Mouse (Mus musculus) embryo, embryonic 9.5 days (tissue): Measurements from ENCODE around the gene Fat3.

Source experiments
- DNase-seq: peaks from one replicate; pipeline ENCODE4 v3.0.0-alpha.2; 2017; ENCODE audit errors: extremely low spot score

Fat3 gene

GRCm38 (mm10) chr9:15953585-15954337 lies 547.3 kb downstream of the Fat3 start:
- DNase-seq = no peak

GRCm38 (mm10) chr9:15948086-15948485 lies 553.0 kb downstream of the Fat3 start:
- DNase-seq = no peak

GRCm38 (mm10) chr9:15944182-15944581 lies 556.9 kb downstream of the Fat3 start:
- DNase-seq = no peak

GRCm38 (mm10) chr9:15943486-15944153 lies 557.5 kb downstream of the Fat3 start:
- DNase-seq = no peak

- DNase-seq = no peak
These were observed 559.3 kb downstream of the Fat3 start for GRCm38 (mm10) chr9:15941818-15942217.

GRCm38 (mm10) chr9:15940933-15941673 lies 560.0 kb downstream of the Fat3 start:
- DNase-seq = no peak

- DNase-seq = peak; percentile 19
These were observed 561.5 kb downstream of the Fat3 start for GRCm38 (mm10) chr9:15939594-15939993.

- DNase-seq = no peak
These were observed 563.1 kb downstream of the Fat3 start for GRCm38 (mm10) chr9:15937837-15938514.

- DNase-seq = no peak
These were observed 570.1 kb downstream of the Fat3 start for GRCm38 (mm10) chr9:15930928-15931443.

GRCm38 (mm10) chr9:15928331-15928730 lies 572.8 kb downstream of the Fat3 start:
- DNase-seq = no peak

- no peak for DNase-seq
These were observed 573.6 kb downstream of the Fat3 start for GRCm38 (mm10) chr9:15927378-15928083.

- DNase-seq = no peak
These were observed 575.8 kb downstream of the Fat3 start for GRCm38 (mm10) chr9:15925237-15925636.

GRCm38 (mm10) chr9:15920271-15920670 lies 580.8 kb downstream of the Fat3 start:
- no peak for DNase-seq

- no peak for DNase-seq
These were observed 581.6 kb downstream of the Fat3 start for GRCm38 (mm10) chr9:15919373-15920005.

GRCm38 (mm10) chr9:15916600-15916999 lies 584.5 kb downstream of the Fat3 start:
- no peak for DNase-seq

- no peak for DNase-seq
These were observed 588.4 kb downstream of the Fat3 start for GRCm38 (mm10) chr9:15912735-15913134.

- no peak for DNase-seq
These were observed 591.5 kb downstream of the Fat3 start for GRCm38 (mm10) chr9:15909397-15910113.

GRCm38 (mm10) chr9:15903948-15904750 lies 596.9 kb downstream of the Fat3 start:
- DNase-seq = no peak

GRCm38 (mm10) chr9:15898112-15898511 lies 603.0 kb downstream of the Fat3 start:
- DNase-seq = no peak
